Mouse (Mus musculus) adrenal gland (tissue): ENCODE measurements around the gene Gm32742.

Source experiments
- intact Hi-C: fragments of 180-260 bp; cut with DNase I; formaldehyde crosslinking; loops from one replicate; pipeline ENCODE4 v1.15.1; 2025

Gene Gm32742

DNA sequence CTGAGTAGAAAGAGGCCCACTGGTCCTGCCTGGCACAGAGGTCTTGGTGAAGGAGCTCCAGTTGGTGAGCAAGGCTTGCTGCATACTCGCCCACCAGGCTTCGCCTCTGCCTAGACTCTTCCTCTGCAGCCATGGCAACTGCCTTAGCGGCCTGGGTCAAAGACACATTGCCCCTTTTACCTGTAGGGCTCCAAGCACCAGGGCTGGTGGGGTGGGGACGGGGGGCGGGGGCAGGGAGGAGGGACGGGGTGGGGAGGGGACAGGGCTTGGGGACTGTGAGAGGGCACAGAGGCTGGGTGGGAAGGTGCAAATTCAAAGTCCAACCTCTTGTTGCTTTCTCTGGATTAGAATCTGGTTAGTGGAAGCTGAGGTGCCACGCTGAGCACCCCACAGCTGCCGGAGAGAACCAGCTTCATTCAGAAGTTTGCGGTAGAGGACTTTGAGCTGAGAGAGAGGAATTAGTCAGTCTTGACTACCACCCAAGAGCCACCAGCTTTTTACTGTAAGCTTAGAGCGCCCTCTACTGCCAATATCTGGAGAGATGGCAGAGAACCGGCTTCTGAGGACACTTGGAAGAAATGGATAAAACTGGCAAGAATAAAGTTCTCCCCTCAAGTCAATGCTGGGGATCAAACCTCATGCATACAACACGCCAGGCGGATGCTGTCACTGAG is 13.1 kb downstream of the Gm32742 start:
- intact Hi-C loops, result loop anchor here (5.0 kb wide), 1 partner anchor 300 kb away; no protein-coding TSS in a partner anchor

DNA sequence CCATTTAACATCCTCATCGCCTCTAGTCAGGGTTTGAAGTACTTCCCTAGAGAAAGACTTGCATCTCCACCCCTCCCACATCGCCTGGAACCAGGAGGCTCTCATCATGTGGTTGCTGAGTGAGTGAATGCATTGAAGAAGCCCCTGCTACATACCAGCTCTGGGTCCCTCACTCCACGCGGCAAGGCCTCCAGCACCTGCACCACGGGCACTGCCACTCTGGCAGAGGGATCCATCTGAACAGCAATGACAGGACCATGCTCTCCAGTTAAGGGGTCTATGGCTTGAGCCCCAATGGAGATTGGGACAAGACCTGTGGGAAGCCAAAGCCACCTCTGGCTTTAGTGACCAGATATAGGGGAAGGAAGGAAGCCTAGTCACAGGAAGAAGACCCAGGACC is 18.0 kb downstream of the Gm32742 start:
- intact Hi-C loops, result no loop called here

DNA sequence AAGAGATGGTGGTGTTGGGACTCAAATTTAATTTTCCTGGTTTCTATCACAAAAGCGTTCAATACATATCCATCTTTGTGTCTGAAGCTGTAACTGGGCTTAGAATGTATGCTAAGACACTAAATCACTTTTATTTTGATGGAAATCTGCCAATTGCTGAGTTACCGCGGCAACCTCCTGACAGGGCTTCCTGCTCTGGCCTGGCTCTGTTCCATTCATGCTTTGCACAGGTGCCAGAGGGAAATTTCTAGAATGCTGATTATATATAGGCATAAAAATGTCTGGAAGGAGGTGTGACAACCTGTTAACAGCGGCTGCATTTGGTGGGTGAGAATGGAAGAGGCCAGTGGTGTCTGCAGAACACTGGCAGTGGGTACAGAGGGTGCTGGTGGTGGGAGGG is 18.8 kb downstream of the Gm32742 start:
- intact Hi-C loops, result no loop called here

DNA sequence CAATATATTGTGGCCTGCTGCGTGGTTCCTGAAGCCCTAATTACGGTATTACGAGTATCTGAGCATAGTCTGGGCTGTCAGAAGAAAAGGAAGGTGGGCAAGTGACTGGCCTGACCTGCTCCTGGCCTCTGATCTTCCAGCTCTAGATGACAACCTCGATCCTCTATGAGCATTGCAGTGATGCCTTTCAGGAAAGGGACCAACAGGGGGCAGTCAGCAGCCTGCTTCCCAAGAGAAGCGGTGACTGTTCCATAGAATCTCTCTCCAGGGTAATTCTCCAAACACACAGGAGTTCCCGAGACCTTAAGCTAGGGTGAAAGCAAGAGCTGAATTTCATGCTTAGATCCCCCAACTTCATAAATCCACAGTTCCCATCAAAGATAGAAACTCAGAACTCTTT is 21.1 kb downstream of the Gm32742 start:
- intact Hi-C loops, result no loop called here

DNA sequence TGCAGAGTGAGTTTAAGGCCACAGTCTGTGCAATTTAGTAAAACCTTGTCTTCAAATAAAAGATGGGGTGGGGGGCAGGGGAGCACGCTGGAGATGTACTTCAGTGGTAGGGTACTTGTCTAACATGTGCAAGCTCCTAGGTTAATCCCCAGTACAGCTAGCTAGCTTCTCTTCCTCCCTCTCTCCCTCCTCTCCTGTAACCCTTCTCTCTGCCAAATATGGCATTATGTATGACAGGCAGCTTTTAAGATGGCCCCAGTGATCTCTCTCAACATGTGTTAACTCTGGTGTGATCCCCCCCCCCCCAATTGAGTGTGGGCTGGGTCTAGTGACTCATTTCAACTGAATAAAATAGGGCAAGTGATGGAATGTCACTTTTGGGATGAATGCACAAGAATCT is 21.9 kb downstream of the Gm32742 start:
- intact Hi-C loops, result no loop called here

DNA sequence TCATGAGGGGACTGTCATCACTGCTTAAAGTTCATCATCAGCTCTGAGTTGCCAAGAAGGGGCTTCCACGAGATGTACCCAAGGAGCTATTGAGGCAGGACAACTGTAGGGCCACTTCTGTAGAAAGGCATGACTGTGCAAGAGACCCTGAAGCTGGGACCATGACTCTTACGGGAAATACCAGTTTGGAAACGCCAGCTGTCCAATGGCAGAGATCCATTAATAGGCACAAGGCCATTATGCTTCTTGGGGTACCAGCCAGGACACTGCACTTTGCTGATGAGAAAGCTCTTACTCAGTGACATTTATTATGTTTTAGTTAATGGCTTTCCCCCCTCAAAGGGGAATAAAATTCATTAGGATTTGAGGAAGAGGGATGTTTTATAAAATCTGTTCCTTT is 24.6 kb downstream of the Gm32742 start:
- intact Hi-C loops, result no loop called here

DNA sequence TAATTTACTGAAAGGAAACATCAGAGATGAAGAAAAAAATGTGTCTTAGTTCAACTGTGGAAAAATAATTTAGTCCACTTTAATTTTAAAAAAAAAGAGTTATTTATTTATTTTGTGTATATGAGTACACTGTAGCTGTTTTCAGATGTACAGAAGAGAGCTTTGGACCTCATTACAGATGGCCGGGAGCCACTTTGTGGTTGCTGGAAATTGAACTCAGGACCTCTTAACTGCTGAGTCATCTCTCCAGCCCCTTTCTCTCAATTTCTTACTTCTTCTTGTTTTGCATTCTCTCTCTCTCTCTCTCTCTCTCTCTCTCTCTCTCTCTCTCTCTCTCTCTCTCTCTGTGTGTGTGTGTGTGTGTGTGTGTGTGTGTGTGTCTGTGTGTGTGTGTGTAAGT is 25.9 kb downstream of the Gm32742 start:
- intact Hi-C loops, result loop anchor here (5.0 kb wide), 1 partner anchor 87 kb away; no protein-coding TSS in a partner anchor

DNA sequence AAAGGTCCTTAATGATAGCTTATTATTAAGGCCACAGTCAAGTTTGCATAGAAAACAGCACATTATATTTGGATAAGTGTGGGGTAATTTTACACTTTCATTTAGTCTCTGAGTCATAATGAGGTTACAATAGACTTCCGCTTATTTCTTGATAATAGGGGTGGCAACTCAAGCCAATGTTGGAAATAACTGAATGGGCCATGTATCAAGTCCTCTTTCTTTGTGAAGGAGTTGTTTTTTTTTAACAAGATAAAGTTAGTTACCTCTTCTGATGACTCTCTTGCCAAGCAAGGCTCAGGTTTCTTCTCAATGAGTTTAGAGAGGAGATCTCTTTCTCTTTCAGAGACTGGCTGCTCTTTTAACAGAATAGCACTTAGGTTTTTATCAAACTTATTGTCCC is 27.0 kb downstream of the Gm32742 start:
- intact Hi-C loops, result loop anchor here (5.0 kb wide), 1 partner anchor 86 kb away; no protein-coding TSS in a partner anchor

DNA sequence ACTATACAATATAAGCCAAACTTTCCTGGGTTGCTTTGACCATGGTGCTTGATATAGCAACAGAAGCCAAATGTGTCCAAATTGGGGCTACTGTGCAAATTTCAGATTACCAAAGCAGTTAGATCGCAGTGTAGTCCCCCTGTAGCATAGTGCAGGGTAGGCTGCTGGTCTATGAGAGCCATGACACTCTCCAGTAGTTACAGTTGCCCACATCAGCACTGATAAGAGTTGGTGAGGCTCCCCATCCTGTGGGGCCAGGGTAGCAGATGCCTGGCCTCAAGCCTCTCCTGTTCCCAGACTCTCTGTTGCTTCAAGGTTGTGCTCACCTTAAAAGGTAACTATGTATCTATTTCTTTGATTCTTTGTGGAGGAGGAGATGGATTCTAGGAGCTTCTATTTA is 27.5 kb downstream of the Gm32742 start:
- intact Hi-C loops, result loop anchor here (5.0 kb wide), 1 partner anchor 86 kb away; no protein-coding TSS in a partner anchor

DNA sequence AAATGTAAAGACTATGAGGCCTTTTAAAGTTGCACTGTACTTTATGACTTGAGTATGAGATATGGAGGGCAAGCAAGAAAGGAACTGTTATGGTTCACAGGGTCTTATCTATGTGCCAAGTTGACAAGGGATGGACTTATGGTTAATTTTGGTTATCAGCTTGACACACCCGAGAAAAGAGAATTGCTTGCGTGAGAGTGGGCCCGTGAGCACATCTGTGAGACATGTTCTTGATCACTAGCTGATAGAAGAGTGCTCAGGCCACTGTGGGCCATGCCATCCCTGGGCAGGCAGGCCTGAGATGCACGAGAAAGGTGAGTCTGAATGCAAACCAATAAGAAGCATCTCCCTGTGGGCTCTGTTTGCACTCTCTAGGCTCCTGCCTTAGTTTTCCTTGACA is 27.9 kb downstream of the Gm32742 start:
- intact Hi-C loops, result loop anchor here (5.0 kb wide), 1 partner anchor 85 kb away; no protein-coding TSS in a partner anchor

DNA sequence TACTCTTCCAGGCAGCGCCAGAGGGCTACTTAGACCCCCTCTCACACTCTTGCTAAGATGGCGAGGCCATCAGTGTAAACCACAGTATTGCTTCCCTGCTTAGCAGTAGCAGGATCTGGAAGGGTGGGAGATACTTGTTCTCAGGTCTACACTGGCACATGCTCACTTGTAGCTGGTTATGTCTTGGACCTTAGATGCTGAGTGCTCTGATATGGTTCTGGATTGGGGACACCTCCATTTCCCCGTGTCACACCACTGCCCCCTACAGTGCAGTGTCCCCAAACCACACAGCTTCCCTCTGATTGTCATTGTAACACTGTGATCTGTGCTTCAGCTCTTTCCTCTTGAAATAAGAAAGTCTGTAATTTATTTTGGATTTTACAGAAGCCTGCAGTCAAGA is 28.3 kb downstream of the Gm32742 start:
- intact Hi-C loops, result loop anchor here (5.0 kb wide), 1 partner anchor 85 kb away; no protein-coding TSS in a partner anchor

DNA sequence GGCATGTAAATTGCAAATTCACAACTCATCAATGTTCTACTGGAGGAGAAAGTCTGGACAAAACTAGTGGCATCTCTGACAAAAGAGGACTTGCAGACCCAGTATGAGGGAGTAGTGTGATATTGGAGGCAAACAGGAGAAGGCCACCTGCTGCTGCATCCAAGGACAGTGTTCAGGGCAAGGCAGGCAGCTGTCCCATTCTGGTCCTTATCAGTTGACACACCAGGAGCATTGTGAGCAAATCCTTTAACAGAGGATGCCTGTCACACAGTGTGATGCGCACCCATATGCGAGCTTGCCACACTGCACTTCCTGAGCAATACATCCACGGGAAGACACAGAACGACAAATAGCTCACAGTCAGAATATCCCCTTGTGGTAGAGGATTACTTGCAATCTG is 50.5 kb downstream of the Gm32742 start:
- intact Hi-C loops, result no loop called here

DNA sequence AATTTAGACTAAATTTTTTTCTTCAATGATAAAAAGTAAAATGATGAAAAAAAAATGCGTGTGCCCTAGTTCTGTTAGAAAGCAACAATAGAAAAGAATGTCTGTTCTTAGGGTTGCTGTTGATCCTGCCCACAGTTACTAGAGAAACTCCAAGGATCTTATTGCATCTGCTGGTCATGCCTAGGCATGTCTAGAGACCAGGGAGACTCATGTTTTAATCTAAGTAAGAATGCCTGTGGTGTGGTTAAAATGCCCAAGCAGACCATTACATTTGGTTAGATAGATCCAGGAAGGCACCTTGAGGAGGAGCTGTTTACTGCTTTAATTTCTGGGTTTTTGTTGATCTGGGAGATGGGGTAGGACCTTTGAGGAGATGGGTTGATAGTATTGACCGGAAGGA is 59.6 kb downstream of the Gm32742 start:
- intact Hi-C loops, result no loop called here

DNA sequence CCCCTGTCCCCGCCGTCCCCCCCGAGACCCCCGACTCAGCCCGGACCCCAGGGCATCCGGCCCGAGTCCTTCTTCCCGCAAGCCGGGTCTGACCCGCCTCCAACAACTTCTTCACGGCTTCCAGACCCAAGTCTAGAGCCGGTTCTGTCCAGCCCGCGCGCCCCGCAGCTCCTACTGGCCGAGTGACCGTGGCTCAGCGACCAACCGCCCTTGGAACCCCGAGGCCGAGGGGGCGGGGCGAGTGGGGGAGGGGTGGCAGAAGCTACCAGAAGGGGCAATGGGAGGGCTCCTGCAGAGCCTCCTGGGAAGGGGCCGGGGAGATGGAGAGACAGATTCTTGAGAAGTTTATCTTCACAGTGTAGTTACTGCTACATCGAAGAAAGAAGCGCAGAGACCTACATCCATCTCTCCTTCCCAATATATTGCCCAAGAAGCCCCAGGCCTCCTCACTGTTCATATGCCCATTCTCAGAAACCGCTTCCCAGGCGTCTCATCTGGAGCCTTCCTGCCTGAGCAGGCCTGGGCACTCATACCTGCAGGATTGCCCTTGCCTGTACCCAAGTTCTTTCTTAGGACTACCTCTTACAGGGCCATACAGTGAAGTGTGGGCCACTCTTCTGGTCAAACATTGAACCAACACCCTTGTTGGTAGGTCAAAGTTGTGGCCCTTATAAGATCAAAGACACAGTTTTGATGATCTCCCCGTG is 61.4 kb downstream of the Gm32742 start:
- intact Hi-C loops, result no loop called here

DNA sequence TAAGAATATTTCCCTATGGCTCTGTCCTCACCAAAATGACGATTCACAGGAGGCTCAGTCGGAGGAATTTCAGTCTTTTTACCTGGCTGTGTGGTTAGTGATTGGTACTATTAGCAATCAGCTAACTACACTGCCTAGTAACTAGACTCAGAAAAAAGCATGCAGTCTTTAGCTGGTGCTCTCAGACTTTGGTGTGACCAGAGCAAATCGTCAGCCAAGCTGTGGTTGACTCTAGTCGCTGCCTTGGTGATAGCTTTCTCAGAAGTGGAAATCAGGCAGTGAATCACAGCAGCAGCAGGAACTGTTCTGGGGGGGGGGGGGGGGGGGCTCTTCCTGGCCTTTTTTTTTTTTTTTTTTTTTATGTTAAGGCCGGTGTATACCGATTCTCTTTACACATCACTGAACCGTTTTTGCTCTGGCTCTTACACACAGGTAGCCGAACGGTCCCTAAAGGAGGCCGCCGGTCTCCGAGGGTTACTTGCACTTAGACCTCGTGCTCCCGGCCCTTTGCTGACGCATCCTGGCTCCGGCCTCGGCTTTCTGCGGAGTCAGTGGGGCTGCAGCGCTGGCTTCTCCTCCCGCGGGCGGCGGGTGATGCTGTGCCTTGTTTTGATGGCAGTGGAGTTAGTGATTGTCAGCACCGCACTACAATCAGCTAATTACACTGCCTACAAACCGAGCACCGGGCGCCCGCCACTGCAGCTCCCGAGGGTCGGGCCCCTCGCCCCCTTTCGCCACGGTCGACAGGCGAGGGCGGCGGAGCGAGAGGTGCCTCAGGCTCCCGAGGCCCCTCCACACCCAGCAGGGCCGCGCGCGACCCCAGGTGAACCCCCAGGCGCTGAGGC is 62.1 kb downstream of the Gm32742 start:
- intact Hi-C loops, result no loop called here

DNA sequence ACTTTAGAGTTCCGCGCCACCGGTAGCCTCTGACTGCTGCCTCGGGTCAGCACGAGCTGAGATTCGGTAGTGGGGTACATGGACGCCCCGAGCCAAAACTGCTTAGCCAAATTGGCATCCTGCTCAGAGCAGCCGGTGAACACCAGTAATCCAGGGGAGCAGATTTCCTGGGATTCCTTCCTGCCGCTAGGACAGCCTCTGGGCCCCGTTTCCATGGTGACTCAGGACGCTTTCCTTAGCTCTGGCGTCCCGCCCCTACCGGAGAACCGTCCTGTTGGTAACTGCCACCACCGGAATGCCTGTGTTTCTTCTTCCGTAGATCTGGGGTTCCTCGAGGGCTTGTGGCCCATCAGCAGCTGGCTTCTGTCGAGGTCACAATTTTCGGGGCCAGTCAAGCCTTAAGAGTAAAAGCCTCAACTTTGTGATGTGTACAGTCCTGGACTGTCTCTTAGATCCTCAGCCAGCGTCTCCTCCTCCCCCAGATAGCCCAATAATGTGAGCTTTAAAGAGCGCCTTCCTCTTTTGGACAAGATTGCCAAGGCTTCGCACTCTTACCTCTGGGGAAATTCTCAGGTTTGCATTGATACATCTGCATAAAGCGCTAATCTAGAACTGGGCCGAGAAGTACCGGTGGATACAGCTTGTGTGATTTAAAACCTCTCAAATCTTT is 63.4 kb downstream of the Gm32742 start, which contains the start of gene 4833427G06Rik:
TSS of gene 4833427G06Rik (minus strand) at position 323 of the 670 bp plus-strand sequence.
- intact Hi-C loops, result no loop called here

DNA sequence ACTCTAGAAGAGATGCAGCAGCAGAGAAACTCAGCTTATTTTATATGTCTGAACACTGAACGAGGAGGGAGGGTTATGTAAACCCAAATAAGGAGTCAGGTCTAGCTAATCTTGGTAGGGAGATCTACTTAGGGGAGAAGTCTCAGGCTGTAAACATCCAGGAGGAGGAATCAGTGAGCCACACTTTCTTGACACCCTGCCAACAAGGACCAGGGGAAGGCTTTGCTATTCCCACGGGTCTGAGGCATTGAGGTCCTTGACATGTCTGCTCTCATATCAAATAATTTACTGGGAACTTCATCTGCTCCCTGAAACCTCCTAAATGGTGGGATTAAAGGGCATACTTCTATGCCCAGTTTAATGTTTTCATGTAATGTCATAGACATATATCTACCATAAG is 69.0 kb downstream of the Gm32742 start:
- intact Hi-C loops, result no loop called here

DNA sequence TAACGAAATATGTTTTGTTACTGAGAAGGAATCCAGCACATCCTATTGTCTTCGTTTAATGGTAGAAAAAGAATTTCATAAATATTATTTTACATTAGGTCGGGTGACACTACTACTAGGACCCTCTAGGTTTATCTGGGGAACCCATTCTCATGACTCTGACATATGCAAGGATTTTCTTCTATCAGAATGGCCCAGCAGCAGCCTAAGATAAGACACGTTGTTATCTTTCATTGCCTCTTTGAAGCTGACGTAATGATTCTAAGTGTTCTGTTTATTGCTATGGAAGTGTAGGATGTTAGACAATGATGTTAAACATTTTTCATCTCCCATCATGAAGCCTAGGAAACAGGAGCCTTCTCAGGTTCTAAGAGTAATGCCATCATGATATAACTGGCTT is 71.6 kb downstream of the Gm32742 start:
- intact Hi-C loops, result no loop called here

DNA sequence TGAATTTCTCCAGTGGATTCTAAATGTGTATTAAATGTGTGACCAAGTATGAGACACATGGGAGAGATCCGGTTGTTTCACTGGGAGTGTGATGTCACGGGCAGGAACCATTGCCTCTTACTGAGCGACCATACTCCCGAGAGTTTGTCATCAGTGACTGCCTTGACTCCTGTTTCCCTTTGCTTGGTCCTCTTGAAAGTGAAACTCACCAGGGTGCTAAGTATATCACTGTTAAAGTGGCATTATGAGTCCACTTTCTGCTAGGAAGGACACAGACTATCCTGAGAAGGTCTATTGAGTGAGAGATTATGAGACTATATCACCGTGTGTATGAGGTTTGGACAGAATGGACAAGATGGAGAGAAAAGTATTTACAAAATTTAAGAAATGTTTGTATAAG is 83.7 kb downstream of the Gm32742 start:
- intact Hi-C loops, result no loop called here
